Mouse (Mus musculus) spleen, adult 12 weeks (tissue): Measurements from ENCODE around the gene Sdk1.
"Not testable (repeated sequence)": the region's sequence is repeated elsewhere in the genome, so short reads cannot be mapped to it uniquely, and the experiment has no call there.

ENCODE experiments used
- DNase-seq: peaks from one replicate; pipeline ENCODE4 v3.0.0; 2022; ENCODE audit warnings: low spot score

The Sdk1 gene

DNA sequence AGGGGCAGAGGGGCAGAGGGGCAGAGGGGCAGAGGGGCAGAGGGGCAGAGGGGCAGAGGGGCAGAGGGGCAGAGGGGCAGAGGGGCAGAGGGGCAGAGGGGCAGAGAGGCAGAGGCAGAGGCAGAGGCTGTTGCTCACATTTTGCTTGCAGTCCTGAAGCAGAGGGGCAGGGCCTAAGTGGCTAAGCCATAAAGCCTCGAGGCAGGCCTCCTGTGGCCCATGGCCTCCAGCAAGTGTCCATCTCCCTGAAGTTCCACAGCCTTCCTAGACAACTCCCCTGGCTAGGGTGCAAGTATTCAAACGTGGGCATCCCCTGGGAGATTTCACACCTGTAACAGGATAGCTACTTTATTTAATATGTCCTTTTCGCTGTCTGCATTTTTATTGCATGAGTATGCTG is 395.8 kb downstream of the Sdk1 start:
- DNase-seq: not testable (repeated sequence)

GRCm38 (mm10) chr5:141645671-141646070 is 404.4 kb downstream of the Sdk1 start:
- no peak for DNase-seq

DNA sequence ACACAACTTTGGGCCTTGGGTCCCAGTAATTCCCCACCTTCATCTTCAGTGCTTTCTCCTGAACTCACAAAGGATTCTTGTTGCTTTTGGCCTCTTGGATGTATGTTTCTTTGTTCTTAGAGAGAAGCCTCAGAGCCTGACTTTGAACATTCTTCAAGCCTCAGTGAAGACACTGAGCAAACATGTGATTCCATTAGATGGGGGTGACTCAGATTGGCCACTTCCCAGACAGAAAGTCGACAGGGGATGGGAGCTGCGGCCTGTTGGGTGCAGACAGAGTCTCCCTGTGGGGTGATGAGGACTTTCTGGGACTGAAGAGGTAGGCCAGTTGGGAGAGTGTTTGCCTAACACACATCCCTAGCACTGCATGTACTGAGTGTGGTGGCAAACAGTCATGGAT is 405.3 kb downstream of the Sdk1 start:
- DNase-seq: no peak

- no peak for DNase-seq
Observed at GRCm38 (mm10) chr5:141649831-141650375, 408.6 kb downstream of the Sdk1 start.

- no peak for DNase-seq
Observed at GRCm38 (mm10) chr5:141651690-141652377, 410.5 kb downstream of the Sdk1 start.

DNA sequence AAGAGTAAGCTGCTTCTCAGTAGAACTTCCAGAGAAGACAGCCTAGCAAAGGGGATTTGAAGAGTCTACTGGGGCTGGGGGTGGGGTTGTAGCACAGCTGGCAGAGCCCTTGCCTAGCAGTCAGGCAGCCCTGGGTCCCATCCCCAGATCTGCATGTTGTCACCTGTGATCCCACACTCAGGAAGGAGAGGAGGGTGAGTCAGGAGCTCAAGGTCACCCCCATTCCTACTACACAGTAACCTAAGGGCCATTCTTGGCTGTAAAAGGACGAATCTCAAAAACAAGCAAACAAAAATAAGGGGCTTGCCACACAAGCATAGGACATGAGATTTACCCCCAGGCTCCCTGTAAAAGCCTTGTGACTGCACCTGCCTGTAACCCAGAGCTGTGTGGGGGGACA is 435.1 kb downstream of the Sdk1 start:
- DNase-seq: no peak

- DNase-seq: no peak
Observed at GRCm38 (mm10) chr5:141677034-141677433, 435.7 kb downstream of the Sdk1 start.

DNA sequence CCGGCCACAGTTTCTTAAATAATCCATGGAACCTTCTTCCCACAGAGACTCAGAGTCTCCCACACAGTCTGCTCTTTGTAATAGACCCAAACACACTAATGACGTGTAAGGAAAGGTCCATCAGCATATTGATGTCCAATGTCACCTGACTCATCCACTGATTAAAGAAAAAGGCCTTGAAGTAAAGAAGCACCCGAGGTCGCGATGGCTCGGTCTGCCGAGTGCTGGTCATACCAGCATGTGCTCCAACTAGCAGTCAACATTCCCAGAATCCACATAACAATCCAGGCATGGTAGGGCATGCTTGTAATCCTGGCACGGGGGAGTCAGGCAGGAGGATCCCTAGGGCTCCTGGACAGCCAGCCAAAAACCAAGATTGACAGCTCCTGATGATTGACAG is 436.6 kb downstream of the Sdk1 start:
- no peak for DNase-seq

GRCm38 (mm10) chr5:141686876-141687420 is 445.7 kb downstream of the Sdk1 start:
- no peak for DNase-seq

DNA sequence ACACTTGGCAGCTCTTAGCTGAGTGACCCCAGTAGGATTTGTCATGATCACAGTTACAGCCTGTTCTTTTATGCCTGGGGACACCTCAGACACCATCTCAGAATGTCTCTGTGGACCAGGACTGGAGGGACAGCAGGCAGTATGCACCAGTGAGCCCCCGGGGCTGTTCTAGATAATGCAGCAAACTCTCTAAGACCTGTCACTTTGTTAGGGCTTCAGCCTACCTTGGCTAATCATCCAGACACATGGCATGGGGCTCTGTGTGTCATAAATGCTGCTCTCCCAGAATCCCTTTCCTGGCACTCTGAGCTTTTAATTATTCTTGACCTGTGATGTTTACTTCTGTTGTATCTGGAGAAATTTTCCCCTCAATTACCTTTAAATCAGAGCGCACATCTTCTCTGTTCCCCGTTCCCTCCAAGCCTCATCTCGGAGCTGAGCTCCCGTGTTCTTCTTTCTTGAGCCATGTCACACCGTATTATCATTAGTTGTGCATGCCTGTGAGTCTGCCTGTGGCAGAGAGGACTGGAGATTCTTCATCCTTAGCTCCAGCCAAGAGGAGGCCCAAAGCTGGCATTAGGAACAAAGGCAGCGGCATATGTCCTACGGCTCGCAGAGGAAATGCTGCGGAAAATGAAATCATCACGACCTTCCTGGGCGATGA is 448.3 kb downstream of the Sdk1 start:
- no peak for DNase-seq

- no peak for DNase-seq
Observed at GRCm38 (mm10) chr5:141691482-141691975, 450.2 kb downstream of the Sdk1 start.

- DNase-seq: no peak
Observed at GRCm38 (mm10) chr5:141693716-141694115, 452.4 kb downstream of the Sdk1 start.

- no peak for DNase-seq
Observed at GRCm38 (mm10) chr5:141694901-141695300, 453.6 kb downstream of the Sdk1 start.

DNA sequence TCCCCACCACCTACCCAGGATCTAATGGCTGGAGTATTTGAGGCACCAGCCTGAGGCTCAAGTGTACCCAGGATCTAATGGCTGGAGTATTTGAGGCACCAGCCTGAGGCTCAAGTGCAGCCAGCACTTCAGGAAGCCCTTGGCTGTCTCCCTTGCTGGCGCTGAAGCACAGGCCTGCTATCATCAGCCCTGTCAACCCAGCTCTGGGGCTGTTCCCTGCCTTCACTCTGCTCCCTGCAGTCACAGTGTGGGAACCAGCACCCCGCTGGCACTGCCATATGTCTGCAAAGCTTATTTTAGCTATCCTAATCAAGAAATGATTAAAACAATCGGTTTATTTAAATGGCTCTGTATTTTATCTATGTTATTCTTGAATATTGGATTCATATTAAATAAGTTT is 457.1 kb downstream of the Sdk1 start:
- no peak for DNase-seq

- no peak for DNase-seq
Observed at GRCm38 (mm10) chr5:141720751-141721150, 479.5 kb downstream of the Sdk1 start.

GRCm38 (mm10) chr5:141727968-141728367 is 486.7 kb downstream of the Sdk1 start:
- DNase-seq: no peak

DNA sequence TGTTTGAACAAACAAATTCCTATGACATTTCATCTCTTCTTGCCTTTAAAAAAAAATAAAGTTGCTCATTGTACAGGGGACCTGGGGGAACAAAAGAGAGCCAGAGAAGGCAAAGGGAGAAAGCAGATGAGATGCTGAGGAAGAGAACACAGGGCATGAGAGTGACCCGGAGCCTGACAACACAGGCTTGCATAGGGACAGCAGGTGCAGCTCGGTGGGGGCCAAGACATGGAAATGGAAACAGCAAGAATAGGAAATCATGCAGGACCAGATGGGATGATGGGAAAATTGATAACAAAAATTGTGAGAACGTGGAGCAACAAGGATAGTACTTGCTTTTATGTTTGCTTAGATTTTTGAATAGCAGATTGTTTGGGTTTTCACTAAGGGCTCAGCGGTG is 488.7 kb downstream of the Sdk1 start:
- no peak for DNase-seq

DNA sequence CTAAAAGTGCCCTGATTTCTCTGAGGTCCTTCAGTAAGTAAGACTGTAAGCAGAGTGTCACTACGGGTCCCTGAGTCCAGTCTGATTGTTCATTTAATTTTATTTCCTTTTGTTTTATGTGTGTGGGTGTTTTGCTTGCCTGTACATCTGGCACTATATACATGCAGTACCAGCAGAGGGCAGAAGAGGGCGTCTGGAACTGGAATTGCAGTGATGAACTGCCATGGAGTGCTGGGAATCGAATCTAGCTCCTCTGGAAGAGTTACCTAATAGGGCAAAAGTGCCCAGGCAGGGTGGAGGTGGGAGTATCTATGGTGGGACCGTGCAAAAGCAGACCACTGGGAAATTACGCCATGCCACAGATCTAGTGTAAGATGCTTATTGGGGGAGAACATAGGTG is 497.4 kb downstream of the Sdk1 start:
- no peak for DNase-seq

DNA sequence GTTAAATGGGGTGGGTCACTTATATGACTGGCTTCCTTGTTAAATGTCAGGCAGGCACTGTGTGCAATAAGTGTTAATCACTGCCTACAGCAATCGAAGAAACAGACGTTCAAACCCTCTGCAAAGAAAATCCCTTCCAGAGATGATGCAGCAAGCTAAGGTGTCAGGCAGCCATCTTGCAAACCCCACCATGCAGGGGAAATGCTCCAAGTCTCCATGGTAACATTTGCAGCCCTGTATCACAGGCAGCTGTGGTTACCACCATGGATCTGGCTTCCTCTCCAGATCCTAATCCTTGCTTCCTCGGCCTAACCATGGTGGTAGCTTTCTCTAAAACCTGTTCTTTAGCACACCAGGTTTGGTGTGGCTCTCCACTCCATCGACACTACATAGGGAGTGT is 507.5 kb downstream of the Sdk1 start:
- no peak for DNase-seq

GRCm38 (mm10) chr5:141754278-141754677 is 513.0 kb downstream of the Sdk1 start:
- no peak for DNase-seq

DNA sequence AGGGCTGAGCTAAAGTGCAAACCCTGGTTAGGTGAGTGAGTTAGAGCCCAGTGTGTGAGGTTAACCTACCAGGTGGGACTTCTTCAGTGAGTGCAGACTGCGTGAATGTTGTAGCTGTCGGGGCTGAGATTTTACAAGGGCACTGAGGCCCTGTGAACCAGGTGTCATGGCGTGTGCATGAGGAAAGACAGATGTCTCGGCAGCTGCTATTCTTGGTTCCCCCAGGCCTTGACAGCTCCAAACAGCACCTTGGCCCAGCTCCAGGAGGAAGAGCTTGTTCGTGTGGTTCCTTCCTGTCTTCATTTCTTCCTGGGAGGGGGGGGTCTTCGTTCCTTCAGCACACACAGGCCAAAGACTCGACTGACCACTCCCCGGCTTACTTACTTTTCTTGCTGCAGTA is 517.6 kb downstream of the Sdk1 start:
- no peak for DNase-seq

DNA sequence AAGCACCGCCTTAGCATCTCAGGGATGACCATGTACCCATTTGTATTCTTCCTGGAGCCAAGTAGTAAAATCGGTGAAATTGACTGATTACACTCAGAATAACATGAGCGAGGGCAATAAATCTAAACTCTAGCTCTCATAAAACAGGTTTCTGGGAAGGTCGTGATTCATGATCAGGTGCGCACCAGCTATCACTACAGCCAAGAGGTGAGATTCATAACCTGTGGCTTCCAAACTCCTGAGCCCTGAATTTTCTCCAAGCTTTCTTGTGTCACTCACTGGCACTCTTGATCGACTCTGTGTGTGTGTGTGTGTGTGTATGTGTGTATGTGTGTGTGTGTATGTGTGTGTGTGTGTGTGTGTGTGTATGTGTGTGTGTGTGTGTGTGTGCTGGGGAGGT is 522.8 kb downstream of the Sdk1 start:
- no peak for DNase-seq
